Mouse (Mus musculus) stomach, embryonic 16.5 days (tissue): ENCODE results near the gene Ucn. TPM values are rescaled to one million over a fixed set of nuclear protein-coding genes. Genes with fewer than 3 reads are reported as not detected.

Experiments used
- ATAC-seq: fragments of 200-750 bp; cut with Nextera tagmentation; 2 replicates; pipeline ENCODE4 v1.8.0; 2017; ENCODE audit warnings: moderate number of reproducible peaks, moderate TSS enrichment; ENCODE audit not compliant: insufficient read depth, low FRiP score
- H3K27ac ChIP-seq: fragments of 300-500 bp; sonication (generic); 2 replicates; pipeline ENCODE4 v1.5.1; 2014; ENCODE audit warnings: low read length
- H3K27me3 ChIP-seq: fragments of 300-500 bp; sonication (generic); 2 replicates; pipeline ENCODE4 v1.6.1; 2014; ENCODE audit warnings: low read length, control low read depth, mixed read lengths; ENCODE audit not compliant: control insufficient read depth, insufficient read depth
- H3K36me3 ChIP-seq: fragments of 300-500 bp; sonication (generic); 2 replicates; pipeline ENCODE4 v1.6.1; 2014; ENCODE audit warnings: low read length; ENCODE audit not compliant: control insufficient read depth, insufficient read depth
- H3K4me1 ChIP-seq: fragments of 300-500 bp; sonication (generic); 2 replicates; pipeline ENCODE4 v1.6.1; 2014; ENCODE audit warnings: low read length, control low read depth, mixed read lengths; ENCODE audit not compliant: control insufficient read depth, insufficient read depth
- H3K4me2 ChIP-seq: fragments of 300-500 bp; sonication (generic); 2 replicates; pipeline ENCODE4 v1.6.1; 2014; ENCODE audit warnings: low read depth, low read length, mixed read lengths
- H3K4me3 ChIP-seq: fragments of 300-500 bp; sonication (generic); replicated peaks from 2 replicates; pipeline ENCODE4 v1.5.1; 2014; ENCODE audit warnings: mild to moderate bottlenecking, low read length
- H3K9ac ChIP-seq: fragments of 300-500 bp; sonication (generic); 2 replicates; pipeline ENCODE4 v1.6.1; 2014; ENCODE audit warnings: low read length
- H3K9me3 ChIP-seq: fragments of 300-500 bp; sonication (generic); replicated peaks from 2 replicates; pipeline ENCODE4 v1.6.1; 2016; ENCODE audit warnings: low read length, control low read depth; ENCODE audit not compliant: control insufficient read depth
- WGBS: fragments of 180-500 bp; shearing (Covaris S2); extraction: QIAGEN DNeasy Blood & Tissue Kit; methylation state at CpG from one replicate; pipeline ENCODE4 v1.1.7; 2014; 5-methylcytosine and 5-hydroxymethylcytosine counted together
- polyA plus RNA-seq: library from polyadenylated mRNA; unstranded; fragments of >200 nt; fragmentation: Nextera tagmentation; extraction: Ambion mirVana; gene quantifications from 2 replicates; pipeline ENCODE4 v1.2.1, GENCODE M21; 2015

Gene Ucn
- polyA plus RNA-seq, 1 experiment from 2014 or later: not detected

DNA sequence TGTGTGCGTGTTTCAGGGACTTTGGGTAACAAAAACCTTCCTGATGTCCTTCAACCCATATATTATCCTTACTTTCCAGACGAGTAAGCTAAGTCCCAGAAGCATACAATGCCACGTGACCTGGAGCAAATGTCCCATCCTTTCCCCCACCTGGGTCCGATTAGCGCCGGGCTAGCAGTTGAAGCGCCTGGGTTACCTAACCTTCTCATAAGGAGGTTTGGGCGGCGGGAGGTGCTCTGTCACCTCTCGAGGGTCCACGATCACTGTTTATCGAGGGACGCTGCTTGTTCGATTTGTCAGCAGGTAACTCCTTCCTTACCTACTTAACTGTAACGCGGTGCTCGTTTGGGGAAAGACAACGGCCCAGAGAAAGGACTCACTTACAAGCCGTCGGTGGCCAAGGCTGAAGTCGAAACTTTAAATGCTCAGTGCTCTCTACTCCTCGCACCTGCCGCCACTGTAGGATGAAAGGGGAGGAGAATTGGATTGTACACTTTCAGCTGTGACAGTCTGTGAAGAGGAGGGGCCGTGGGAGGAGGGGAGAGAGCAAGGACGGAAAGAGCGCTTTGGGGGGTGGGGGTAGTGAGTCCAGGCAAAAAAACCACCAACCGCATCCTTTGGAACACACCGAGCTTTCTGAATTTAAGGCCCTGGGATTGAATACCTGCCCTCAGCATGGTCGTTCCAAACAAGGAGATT lies 44.4 kb downstream of the Ucn start:
- H3K27ac ChIP-seq: no peak overlapping the region
- H3K4me1 ChIP-seq: peaks cover 26% of the 10 kb centered on the region
- ATAC-seq: no peak
- H3K27me3 ChIP-seq: peaks cover 79% of the 10 kb centered on the region
- no peaks in the 10 kb centered on the region for H3K9me3 ChIP-seq
- peak overlapping the region; percentile 39 for H3K4me3 ChIP-seq
- WGBS: 1% methylated on average over 29 of the region's 29 CpGs
- H3K36me3 ChIP-seq: no peaks in the 10 kb centered on the region
- no peak overlapping the region; the same call in 1 of the 2 replicates for H3K9ac ChIP-seq
- peak overlapping the region; percentile 53 for H3K4me2 ChIP-seq

DNA sequence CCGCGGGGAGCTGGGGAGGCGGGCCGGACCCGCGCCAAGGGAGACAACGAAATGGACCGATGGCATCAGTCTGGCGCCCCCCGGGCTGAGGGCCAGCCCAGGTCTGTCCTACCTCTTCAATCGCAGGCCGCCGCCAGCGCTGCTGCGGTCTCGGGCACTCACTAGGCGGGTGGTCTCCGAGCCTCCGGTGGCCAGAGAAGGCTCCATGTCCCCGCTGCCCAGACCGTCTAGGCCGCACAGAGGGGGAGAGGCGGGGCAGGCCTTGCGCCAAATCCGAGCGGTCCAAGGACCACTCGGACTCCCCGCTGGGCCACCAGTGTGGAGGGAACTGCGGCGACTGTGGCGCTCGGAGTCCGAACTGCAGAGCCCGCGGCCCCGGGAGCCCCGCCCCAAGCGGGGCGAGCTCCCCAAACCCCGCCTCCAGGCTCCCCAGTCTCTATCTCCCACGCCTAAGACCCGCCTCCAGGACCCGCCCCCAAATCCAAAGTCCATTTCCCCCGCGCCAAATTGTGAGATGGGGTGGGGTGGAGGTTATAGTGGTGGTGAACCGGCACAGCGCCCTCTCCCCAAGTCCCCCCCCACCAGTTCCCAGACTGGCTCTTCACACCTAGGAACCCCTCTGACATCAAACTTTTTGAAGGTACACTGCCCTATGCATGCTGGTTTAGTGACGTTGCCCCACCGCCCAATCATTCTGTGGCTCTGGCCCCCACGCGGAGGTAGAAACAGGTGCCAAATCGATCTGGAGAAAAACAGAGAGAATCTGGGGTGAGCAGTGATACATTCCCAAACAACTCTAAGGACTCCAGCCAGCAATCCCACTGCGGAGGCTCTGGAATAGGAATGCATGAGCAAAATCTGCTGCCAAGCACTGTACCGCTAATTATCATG lies 45.2 kb downstream of the Ucn start:
- peak; percentile 74 for ATAC-seq

DNA sequence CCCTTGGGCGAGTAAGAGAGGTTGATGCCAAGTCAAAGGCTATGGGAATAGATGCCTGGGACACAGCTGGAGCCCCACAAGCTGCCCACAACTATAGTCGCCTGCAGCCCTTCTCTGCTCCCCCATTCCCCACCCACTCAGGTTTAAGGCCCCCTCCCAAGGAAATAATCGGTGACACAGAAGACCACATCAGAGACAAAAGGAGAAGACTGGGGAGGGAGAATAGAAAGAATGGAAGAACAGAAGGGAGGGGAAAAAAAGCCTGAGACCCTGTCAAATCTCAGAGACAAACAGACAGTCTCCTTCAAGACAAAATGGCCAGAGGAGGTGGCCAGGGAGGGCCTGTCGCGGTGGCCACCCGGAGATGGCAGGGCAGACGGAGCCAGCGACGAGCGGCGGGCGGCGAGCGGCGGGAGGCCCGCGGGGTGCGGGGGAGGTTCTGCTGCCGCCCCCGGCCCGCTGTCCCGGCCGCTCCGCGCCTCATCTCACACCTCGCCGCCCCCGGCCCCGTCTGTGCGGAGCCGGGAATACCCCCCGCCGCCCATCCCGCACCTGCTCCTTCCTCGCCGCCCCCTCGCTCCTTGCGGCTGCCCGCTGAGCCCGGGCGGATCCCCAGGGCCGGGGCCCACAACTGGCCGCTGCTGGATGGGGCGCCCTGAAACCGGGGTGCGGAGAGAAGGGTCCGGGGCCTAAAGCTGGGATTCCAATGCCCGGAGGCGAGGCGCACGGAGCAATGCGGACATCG lies 46.2 kb downstream of the Ucn start:
- Histone ChIP-seq H3K36me3 (no peaks in the 10 kb centered on the region), H3K27ac (no peak overlapping the region), H3K9ac (peak overlapping the region; percentile 20; the same call in 1 of the 2 replicates), H3K9me3 (no peaks in the 10 kb centered on the region), H3K4me1 (peaks cover 26% of the 10 kb centered on the region), H3K4me2 (peak overlapping the region; percentile 76), H3K4me3 (peak overlapping the region; percentile 51), H3K27me3 (peaks cover 84% of the 10 kb centered on the region)
- WGBS: 2% methylated on average over 46 of the region's 53 CpGs
- ATAC-seq: no peak

More for the DNA sequence above, 45.2 kb downstream of the Ucn start:
- H3K9me3 ChIP-seq: no peaks in the 10 kb centered on the region
- H3K4me3 ChIP-seq: peak overlapping the region; percentile 51
- H3K4me2 ChIP-seq: peak overlapping the region; percentile 76
- H3K36me3 ChIP-seq: no peaks in the 10 kb centered on the region
- no peak overlapping the region for H3K27ac ChIP-seq
- WGBS: 1% methylated on average over 54 of the region's 54 CpGs
- peaks cover 26% of the 10 kb centered on the region for H3K4me1 ChIP-seq
- peaks cover 81% of the 10 kb centered on the region for H3K27me3 ChIP-seq
- peak overlapping the region; percentile 20 for H3K9ac ChIP-seq

Other genes starting within 250 kb of the Ucn start
- 434 and 465 TPM in 2 replicates for gene Ost4, start 231.0 kb downstream of the Ucn start, polyA plus RNA-seq
- 245 and 257 TPM in 2 replicates for gene Emilin1, start 225.4 kb downstream of the Ucn start, polyA plus RNA-seq
- gene Khk, start 217.4 kb downstream of the Ucn start, polyA plus RNA-seq: 28.8 and 31.8 TPM in 2 replicates
- gene Cgref1, start 193.2 kb downstream of the Ucn start, polyA plus RNA-seq: 12.3 and 14.3 TPM in 2 replicates
- gene Preb, start 178.5 kb downstream of the Ucn start, polyA plus RNA-seq: 131 and 154 TPM in 2 replicates
- gene Tcf23, start 170.2 kb downstream of the Ucn start, polyA plus RNA-seq: 0.99 and 1.1 TPM in 2 replicates
- 163 and 167 TPM in 2 replicates for gene Atraid, start 90.5 kb downstream of the Ucn start, polyA plus RNA-seq
- 9.5 and 10.3 TPM in 2 replicates for gene Slc5a6, start 89.9 kb downstream of the Ucn start, polyA plus RNA-seq
- 26.0 and 26.8 TPM in 2 replicates for gene Cad, start 84.0 kb downstream of the Ucn start, polyA plus RNA-seq
- not detected in 2 replicates for gene Dnajc5g, start 32.5 kb downstream of the Ucn start, polyA plus RNA-seq
- 0.25 and 0.30 TPM in 2 replicates for gene Slc30a3, start 30.6 kb downstream of the Ucn start, polyA plus RNA-seq
- 5.9 TPM in 1 of 2 replicates, not detected in the other for gene Trim54, start 22.1 kb downstream of the Ucn start, polyA plus RNA-seq
- gene Mpv17, start 15.4 kb upstream of the Ucn start, polyA plus RNA-seq: 61.7 and 63.8 TPM in 2 replicates
- gene Gm29609, start 41.1 kb upstream of the Ucn start, polyA plus RNA-seq: 1.2 and 2.0 TPM in 2 replicates
- gene Gtf3c2, start 41.3 kb upstream of the Ucn start, polyA plus RNA-seq: 68.1 and 69.4 TPM in 2 replicates
- gene Snx17, start 54.4 kb upstream of the Ucn start, polyA plus RNA-seq: 129 and 131 TPM in 2 replicates
- 66.5 and 66.7 TPM in 2 replicates for gene Eif2b4, start 54.6 kb upstream of the Ucn start, polyA plus RNA-seq
- gene Zfp513, start 63.5 kb upstream of the Ucn start, polyA plus RNA-seq: 4.1 and 5.2 TPM in 2 replicates
- gene Ppm1g, start 81.9 kb upstream of the Ucn start, polyA plus RNA-seq: 107 and 108 TPM in 2 replicates
- 146 and 158 TPM in 2 replicates for gene Nrbp1, start 102.0 kb upstream of the Ucn start, polyA plus RNA-seq
- 0.45 TPM in 1 of 2 replicates, not detected in the other for gene Gm9970, start 102.4 kb upstream of the Ucn start, polyA plus RNA-seq
- 64.2 and 76.1 TPM in 2 replicates for gene Krtcap3, start 112.9 kb upstream of the Ucn start, polyA plus RNA-seq
- gene Ift172, start 152.3 kb upstream of the Ucn start, polyA plus RNA-seq: 34.6 and 35.1 TPM in 2 replicates
- 23.0 and 23.7 TPM in 2 replicates for gene Fndc4, start 157.3 kb upstream of the Ucn start, polyA plus RNA-seq
- 0.89 and 1.3 TPM in 2 replicates for gene Gckr, start 158.6 kb upstream of the Ucn start, polyA plus RNA-seq